Mouse (Mus musculus) spleen, postnatal 4 days (tissue): ENCODE measurements at regions not wholly inside any gene's neighbourhood (a gene's known extent, or its start where the extent isn't known, plus 50 kb on each side); places are given as distances from the start of the nearest gene placed in this dataset.

Experiments used
- DNase-seq, 2 experiments: peaks; one replicate each; pipeline ENCODE4 v3.0.0; 2022; ENCODE audit warnings: low spot score in 2 of 2

DNA sequence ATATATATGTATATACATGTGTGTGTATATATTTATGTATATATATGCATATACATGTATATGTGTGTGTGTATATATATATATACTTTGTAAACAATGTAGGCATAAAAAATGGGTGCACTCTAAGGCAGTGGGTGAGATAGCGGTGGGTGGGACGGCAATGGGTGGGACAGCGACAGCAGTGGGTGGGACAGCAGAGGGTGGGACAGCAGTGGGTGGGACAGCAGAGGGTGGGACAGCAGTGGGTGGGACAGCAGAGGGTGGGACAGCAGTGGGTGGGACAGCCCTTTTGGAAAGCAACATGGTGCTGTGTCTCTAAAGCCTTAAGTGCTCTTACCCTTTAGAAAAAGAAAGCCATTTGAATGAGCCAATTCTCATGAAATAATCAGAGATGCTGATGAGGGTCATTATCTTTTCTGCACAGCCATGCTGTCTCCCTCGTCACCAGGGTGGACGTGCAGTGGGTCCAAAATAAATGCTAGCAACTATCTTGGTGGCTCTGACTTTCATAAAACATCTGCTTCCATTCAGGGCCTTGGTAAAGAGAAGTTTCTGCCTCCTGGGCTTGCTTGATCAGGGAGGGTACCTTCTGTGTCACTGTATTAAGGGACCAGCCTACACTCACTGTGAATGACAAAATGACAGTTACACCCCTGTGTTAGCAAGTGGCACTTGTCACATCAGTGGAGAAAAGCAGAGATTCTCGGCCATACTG is 119.3 kb upstream of the Slc44a1 start:
- no peak for DNase-seq

DNA sequence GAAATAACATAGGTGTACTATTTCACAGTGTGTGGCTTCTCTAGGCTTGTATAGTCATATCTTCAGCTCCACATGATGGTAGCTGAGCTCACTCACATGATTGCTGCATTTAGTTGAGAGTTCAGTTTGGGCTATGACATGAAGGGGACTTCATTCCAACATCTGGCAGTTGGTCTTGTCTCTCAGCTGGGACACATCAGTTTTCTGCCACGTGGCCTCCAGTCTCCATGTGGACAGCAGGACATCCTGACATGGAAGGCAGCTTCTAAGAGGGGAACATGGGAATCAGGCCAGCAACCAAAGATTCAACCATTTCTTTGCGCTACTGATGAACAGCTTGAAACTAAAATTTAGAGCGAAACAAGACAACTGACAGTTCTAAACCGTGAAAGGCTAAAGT is 121.2 kb upstream of the Slc44a1 start:
- peak in 1 of 2 experiments; percentile 35 for DNase-seq

DNA sequence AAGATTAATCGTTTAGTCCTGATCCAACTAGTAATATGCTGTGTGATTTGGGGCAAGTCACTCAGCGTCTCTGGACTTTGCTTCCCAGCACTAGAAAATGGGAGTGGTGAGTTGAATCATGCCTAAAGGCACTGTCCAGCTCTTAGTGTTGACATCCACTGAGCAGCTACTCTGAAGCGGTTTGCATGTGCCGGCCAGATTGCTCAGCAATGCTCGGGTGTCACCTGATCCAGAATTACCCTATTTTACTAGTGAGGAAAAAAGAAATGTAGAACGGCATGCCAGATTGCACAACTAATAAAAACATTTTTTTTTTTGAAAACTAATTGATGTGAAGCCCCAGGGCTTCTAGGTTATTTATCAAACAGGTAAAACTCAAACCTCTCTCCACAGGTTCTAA is 122.0 kb upstream of the Slc44a1 start:
- DNase-seq, result no peak

DNA sequence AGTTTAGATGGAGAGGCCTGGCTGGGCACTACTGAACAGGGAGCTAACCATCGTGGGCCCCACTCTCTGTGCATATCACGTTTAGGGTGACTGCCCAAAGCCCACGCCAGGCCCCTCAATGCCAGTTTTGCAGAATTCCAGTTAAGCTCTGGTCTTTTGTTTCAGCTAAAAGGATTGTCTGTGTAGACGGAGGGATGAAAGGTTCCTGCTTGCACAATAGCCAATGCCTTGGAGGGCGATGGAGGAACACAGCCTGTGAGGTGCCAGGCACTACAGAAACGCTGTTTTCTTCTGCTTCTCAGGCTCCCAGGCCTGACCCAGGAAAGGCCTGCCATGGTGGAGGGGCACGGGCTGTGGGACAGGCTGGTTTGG is 122.8 kb upstream of the Slc44a1 start:
- peak in 1 of 2 experiments; percentile 53 for DNase-seq

DNA sequence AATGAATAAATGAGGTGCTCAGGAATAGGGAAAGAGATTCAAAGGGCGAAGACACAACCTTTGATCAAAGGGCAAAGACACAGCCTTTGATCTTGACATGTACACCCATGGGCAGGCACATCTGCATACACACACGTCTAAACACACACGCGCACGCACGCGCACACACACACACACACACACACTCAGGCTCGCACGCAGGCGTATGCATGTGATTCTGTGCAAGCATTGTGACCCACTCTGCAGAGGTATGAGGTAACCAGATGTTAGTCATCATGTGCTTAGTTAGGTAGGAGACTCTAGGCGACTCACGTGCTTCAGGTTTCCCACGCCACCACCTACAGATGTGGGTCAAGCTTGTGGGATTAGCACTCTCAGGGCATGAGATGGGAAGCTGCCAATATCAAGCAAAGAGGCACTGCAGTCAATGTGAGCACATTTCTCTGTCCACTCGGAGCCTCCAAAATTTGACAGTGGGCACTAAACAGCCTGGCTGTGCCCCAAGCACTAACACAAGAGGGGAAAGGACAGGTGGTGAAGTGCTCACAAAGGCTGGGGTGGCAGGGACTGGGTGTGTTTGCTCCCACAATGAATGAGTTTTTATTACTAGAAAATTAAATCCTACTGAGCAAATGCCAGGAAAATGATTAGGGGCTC is 123.3 kb upstream of the Slc44a1 start:
- DNase-seq, result no peak

DNA sequence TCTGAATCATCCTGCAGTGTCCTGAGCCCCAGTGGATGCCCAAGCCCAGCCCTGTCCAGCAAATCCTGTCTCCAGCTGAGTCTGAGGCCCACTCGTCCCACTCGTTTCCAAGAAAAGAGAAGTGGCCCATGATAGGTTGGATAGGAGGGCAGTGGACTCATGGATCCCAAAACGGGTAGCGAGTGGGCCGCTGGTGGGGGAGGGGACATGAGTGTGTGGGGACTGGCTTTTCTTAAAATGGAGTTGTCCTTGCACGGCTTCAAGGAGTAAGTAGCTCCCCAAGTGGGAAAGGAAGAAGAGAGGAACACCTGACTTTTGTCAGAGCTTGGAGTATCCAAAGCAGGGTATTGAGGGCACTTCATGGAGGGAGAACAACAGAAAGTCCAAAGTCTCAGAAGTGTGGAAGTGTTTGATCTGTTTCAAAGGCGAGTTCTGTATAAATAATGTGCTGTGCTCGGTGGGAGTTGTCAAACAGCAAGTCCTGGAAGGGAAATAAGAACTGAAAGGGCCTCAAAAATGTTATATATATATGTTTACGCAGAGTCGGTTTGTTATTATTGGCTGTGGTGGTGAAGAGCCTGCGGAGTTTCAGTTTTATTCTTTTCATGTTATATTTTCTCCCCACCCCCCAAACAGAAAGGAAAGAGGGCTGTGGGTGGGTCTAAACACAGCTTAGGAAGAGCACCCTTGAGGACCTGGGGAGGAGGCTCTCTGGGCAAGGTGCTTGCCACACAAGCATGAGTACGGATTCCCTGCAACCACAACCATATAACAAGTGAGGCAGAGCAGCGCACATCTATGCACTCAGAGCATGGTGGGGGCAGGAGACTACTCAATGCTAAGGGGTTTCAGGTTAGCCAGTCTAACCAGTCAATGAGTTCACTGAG is 124.1 kb upstream of the Slc44a1 start:
- DNase-seq, result peak in 1 of 2 experiments; percentile 52

DNA sequence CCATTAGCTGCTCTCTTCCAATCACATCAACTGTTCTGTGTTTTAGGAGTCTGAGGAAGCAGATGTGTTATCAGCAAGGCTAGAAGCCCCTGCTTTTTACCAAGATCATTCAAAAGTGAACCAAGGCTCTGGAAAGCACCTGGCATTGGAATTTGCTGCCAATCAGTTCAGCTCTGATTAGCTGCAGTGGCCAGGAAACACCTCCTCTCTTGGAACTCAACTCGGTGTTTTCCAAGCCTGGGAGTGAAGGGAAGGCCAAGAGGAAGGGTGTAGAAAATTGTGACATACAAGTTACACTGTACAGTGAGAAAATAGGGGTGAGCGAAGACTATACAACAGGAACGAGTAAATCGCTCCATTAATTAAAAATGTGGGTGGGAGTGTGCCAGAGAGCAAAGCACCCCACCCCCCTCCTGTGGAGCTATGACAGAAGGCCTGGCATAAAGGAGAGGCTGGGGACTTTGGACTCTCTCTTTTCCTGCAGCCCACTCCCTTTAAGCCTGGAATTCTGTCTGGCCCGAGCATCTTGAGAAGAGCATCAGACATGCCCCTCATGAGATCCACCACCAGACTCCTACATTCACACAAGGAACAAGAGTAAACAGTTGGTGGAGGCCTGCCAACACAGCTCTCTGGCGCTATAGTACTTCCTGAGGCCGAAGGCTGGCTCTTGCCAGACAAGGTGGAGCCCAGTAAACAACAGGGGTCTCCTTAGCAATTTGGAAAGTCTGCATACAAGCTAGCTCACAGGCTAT is 124.9 kb upstream of the Slc44a1 start:
- DNase-seq, result peak in 1 of 2 experiments; percentile 51

DNA sequence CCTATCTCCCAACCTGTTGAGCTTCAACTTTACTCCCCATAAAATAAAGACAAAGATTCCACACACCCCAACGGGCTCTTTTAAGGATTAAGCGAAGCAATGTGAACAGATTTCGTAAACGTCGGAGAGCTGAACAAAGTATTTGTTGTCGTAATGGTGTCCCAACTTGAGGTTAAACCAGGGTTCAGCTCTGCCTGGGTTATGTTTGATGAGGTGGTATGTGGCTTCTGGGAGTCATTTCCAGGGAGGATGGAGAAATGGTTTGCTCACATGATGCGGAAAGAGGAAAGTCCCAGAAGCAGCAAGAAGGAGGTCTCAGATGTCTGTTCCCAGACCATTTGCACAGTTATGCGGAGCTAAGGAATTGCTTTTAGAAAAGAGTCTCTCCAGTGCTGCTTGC is 126.1 kb upstream of the Slc44a1 start:
- no peak for DNase-seq

DNA sequence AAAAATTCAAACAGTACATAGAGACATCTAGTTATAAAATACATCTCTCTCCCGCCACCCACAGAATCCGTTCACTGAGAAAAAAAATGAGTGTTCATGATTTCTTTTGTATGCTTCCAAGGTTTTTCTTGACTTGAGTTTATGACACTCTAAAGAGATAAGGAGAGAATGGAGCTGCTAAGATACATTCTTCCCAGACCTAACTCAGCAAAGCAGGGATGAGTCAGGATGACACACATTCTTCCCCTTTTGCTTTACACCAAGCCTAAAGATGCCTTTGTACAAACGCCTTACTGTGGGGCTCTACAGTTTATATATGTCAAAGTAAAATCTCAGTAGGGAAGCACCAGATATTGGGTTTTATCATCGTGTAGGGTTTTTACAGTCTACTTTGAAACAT is 133.1 kb upstream of the Slc44a1 start:
- DNase-seq, result no peak

DNA sequence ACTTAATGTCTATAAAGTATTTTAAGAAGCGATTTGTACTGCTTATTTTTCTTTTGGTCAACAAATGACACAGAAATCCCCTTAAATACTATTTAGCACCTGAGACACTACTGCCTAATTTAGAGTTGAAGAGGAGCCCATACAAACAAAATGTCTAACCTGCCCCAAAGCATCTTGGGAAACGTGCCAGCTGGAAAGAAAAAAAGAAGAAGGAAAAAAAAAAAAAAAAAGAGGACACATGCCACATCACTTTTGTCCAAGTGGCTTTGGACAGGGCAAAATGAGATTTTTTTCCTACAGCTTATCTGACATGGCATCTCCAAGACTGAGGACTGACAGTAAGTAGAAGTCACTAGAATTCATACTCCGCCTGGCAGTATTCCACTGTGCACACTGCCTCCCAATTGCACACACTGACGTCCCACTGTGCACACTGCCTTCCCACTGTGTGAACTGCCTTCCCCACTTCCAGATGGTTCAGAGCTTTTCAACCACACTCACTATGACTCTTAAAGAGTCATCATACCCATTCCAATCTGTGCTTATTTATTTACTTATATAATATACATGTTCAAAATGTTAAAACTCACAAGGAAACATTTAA is 135.3 kb upstream of the Slc44a1 start:
- DNase-seq, result no peak

DNA sequence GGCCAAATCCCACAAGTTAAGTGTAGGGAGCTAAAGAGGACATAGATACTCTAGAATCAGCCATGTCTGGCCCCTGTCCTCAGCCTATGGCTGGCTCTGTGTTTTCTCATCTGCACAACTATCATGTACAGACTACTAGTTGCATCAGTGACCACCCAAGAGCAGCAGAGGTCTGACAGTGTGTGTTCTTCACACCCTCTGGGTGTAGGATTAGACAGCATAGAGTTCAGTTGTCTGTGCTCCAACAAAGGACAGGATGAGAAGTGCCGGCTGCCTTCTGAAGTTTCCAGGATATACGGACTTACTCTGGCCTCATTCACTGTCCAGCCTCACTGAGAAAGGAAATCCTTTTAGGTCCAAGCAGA is 135.9 kb upstream of the Slc44a1 start:
- DNase-seq, result no peak

DNA sequence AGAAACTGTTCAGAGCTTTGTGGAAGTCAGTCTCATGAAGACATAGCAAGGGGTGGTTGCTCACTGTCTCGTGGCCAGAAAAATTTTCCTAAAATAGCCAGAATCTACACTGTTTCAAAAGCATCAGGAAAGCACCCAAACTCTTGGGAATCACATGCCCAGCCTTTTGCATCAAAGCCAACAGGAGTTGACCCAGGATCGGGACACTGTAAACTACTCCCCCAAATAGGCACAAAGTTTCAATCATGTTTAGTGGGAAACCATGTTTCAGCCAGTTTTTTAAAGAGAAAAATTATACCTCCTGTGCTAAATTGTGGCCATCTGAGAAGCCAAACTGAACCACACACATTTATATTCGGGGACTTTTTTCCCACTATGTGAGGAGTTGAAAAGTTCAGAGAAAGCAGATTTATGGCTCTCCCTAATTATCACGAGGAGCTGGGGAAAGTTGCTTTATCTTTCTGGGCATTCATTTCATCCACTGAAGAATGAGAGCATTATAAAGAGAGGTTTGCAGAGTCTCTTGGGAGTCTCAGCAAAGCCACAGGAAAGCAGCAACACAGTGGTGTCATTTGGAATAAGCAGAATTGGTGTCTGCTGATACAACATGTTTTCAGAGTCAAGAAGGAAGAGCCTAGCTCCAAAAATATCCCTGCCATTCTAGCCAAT is 136.5 kb upstream of the Slc44a1 start:
- DNase-seq, result no peak

DNA sequence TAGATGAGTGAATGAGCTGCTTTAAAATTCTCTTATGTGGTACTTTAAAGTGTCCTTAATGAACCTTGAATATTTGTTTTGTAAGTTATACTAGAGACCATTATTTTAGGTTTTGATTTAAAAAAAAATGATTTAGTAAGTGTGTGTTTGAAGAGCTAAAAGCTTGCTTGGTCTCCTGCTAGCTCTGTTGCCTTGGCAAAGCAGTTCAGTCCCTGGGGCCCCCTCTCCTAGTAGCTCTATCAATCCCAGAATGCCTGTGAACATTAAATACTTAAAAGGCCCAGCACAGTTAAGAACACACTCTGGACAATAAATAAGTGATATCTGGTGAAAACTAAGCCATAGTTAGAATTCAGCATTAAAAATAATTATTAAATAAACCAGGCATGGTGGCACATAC is 138.3 kb upstream of the Abca1 start:
- DNase-seq, result no peak

DNA sequence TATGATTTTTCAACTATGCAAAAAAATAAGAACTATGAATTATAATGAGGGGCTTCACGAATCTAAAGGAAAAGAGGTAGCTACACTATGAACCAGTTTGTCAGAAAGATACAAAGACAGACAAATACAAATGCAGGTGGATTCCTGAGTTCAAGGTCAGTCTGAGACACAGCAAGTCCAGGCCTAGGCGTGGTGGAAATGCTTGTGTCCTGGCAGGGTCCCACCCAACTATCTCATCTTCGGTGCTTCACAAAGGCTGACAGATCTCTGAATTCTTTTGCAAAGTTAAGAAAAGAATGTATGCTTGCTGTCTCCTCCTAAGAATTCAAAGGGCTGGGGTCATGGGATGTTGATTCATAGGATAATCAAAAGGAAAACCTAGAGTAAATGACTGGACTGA is 132.9 kb upstream of the Abca1 start:
- DNase-seq, result no peak

DNA sequence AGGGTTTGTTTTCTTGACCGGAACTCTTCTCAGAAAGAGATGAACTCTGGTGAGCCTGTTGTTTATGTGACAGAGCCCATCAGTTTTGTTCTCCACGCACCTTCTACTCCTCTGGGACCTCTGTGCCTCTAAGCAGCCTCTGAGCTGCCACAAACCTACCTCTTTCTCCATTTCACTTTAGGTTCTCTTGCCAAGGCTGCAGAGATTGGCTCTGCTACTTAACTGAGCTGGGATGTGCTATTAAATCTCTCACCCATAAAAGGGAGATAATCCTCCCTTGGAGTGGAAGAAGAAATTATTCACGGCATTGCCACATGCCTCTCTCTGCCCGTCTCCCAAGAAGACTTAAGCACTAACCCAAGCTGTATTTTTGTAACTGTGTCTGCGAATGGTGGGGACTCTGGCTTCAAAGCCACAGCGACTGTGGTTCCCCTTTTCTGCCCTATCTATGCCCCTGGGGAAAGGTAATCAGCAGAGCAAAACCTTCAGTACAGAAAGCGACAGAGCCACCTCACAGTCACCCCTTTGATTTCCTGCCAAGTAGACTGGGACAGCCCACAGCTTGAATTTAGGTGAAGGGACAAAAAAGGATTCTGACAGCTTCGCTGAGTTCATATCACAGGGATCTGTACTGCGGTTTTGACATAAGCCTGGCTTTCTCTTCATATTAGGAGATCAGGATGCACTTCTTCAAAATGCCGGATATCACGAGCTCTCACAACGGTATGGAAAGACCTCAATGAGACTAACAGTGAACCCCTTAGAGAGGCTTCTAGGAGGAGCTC is 118.2 kb upstream of the Abca1 start:
- peak; percentile 43 to 64 for DNase-seq

DNA sequence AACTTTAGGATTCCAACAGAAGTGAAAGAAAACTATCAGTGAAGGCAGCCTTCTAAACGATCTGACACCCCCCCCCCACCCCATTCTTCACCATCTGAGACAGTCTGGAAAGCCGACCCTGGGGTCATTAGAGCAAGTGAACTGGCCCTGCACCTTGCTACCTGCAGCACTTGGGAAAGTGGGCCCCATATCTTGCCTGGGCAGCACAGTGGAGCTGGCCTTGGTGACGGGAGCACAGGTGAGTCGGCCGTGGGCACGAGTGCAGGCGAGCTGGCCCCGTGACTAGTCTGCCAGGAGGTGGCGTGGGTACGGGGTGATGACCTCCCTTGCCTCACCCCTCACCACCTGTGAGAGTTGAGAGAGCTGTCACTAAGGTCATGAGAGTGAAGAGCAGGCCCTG is 110.7 kb upstream of the Abca1 start:
- DNase-seq, result no peak

DNA sequence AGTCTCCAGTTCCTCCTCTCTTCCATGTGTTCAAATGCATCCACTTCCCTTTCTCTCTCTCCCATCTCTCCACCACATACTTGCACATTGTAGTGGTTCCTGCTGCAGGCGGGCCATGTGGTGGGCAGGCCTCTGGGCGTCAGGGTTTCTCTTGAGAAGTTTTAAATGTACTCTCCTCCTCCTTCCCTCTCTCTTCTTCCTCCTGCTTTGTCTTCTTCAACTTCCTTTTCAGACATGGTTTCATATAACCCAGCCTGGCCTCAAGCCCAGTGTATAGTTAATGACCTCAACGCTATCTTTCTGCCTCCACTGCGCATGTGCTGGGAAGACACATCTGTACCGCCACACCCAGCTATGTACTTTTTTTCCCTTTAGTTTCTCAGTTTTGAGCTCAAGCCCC is 110.3 kb upstream of the Abca1 start:
- no peak for DNase-seq

DNA sequence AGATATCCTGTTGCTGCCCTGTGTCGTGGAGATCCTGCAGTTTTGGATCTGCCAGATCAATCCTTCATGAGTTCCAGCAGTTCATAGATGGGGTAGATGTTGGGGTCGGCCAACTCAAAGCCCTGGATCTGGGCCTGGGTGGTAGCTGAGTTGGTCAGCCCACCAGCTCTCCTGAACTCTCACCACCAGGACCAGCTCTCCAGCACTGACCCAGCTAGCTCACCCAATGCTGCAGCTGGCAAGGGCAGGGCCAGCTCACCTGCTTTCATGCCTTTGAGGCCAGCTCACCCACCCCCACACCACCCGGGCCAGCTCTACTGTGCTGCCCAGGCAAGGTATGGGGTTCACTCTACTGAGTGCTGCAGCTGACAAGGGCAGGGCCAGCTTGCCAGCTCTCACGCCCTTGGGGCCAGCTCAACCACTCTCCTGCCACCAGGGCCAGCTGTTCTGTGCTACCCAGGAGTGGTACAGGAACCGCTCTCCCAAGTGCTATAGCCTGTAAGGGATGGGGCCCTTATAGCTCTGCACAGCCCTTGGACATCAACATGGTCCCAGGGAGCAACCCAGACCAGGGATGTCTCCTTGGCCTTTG is 109.7 kb upstream of the Abca1 start:
- DNase-seq, result no peak

DNA sequence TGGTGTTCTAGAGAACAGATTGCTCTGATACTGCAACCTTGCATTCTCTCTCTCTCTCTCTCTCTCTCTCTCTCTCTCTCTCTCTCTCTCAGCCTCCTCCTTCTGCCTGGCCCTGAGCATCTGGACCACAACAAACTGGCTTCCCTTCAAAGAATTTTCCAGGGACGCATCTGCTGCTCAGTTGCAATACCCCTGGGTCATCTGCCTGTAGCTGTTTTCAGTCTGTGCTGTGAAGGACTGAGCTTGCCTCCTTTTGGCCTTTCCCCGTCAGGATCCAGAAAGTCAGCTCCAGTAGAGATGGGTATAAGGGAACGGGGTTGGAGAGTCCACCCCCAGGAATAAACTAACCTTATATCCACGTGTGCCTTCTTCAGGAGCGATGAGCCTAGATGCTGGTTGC is 105.2 kb upstream of the Abca1 start:
- DNase-seq, result no peak

DNA sequence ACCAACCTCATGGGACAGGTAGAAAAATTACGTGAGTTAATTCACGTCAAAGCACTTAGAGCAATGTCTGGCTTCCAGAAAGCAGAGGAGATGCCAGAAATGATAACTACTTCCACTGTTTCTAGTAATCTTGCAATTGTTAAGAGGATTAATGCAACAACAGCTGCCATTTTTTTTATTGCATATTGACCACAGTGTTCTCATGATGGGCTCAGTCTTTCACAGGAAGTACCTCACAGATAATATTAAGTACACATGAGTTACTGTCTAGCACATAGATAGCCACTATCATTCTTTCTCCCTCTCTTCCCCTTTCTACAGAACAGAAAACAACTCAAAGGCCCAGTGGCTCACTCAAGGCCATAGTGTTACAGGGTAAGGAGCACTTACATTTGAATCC is 104.8 kb upstream of the Abca1 start:
- DNase-seq, result no peak
